ENCODE assay signal across 10 mouse cellular contexts in genomic region chr7:36945024-36945815, GRCm38 (mm10).
DNase-seq lines count a peak whose midpoint lies in the region; ATAC-seq and TF ChIP-seq lines count a peak whose summit lies in the region.
"Had no signal": no experiment of that assay in that cellular context is flagged by ENCODE, and none has a peak within 500 bp of the region (broad histone marks: within the 10 kb centered on the region; RNA-seq: fewer than 3 reads in every experiment).

No protein-coding gene starts in this region.

- H3K36me3 ChIP-seq in intestine, embryonic 14.5 days (ENCODE audit: control insufficient read depth, insufficient read depth, low read length): no peaks in the 10 kb centered on the region
- no peaks in the 10 kb centered on the region for H3K36me3 ChIP-seq in intestine, postnatal 0 days (ENCODE audit: control insufficient read depth, insufficient read depth)
- no peaks in the 10 kb centered on the region for H3K36me3 ChIP-seq in hindbrain, embryonic 15.5 days
- H3K36me3 ChIP-seq in midbrain, embryonic 15.5 days (replicated peaks): no peaks in the 10 kb centered on the region

- DNase-seq in embryo, embryonic 11 days: peak; percentile 43
- DNase-seq in embryo, embryonic 10.5 days (ENCODE audit: low spot score): no peak
- DNase-seq in intestine, embryonic 14.5 days (ENCODE audit: low spot score): no peak
- no peak for DNase-seq in urinary bladder, postnatal 25 days (ENCODE audit: low spot score)
- DNase-seq: cerebellum, postnatal 14 days; lung, postnatal 14 days had no signal

- no peaks in the 10 kb centered on the region for H3K9me3 ChIP-seq in intestine, embryonic 14.5 days (ENCODE audit: control insufficient read depth, low read length)
- no peaks in the 10 kb centered on the region for H3K9me3 ChIP-seq in intestine, postnatal 0 days (ENCODE audit: control insufficient read depth)
- H3K9me3 ChIP-seq in hindbrain, embryonic 15.5 days: no peaks in the 10 kb centered on the region
- H3K9me3 ChIP-seq in midbrain, embryonic 15.5 days: no peaks in the 10 kb centered on the region

- H3K27me3 ChIP-seq in intestine, embryonic 14.5 days (replicated peaks; ENCODE audit: control insufficient read depth, insufficient read depth, low read length): no peaks in the 10 kb centered on the region
- no peaks in the 10 kb centered on the region for H3K27me3 ChIP-seq in intestine, postnatal 0 days (replicated peaks; ENCODE audit: control insufficient read depth, insufficient read depth, low read length)
- no peaks in the 10 kb centered on the region for H3K27me3 ChIP-seq in hindbrain, embryonic 15.5 days
- no peaks in the 10 kb centered on the region for H3K27me3 ChIP-seq in midbrain, embryonic 15.5 days (replicated peaks)

- no peak for ATAC-seq in intestine, embryonic 14.5 days (replicated peaks; ENCODE audit: low FRiP score, low TSS enrichment, low read depth)
- ATAC-seq in intestine, postnatal 0 days: no peak
- ATAC-seq in hindbrain, embryonic 15.5 days (ENCODE audit: low FRiP score, low read depth): peak; percentile 56; the same call in 1 of the 2 replicates
- peak; percentile 59; the same call in 1 of the 2 replicates for ATAC-seq in midbrain, embryonic 15.5 days (replicated peaks)
- no peak for ATAC-seq in megakaryocyte progenitor cell, adult 5-6 weeks (replicated peaks; ENCODE audit: poor library complexity)

- no peak overlapping the region for H3K4me3 ChIP-seq in intestine, embryonic 14.5 days (ENCODE audit: low read depth, low read length)
- H3K4me3 ChIP-seq in intestine, postnatal 0 days (ENCODE audit: low read depth, low read length): no peak overlapping the region
- no peak overlapping the region for H3K4me3 ChIP-seq in hindbrain, embryonic 15.5 days
- H3K4me3 ChIP-seq in midbrain, embryonic 15.5 days: no peak overlapping the region

- no peak overlapping the region for H3K4me2 ChIP-seq in intestine, embryonic 14.5 days (ENCODE audit: low read length)
- no peak overlapping the region for H3K4me2 ChIP-seq in intestine, postnatal 0 days (replicated peaks; ENCODE audit: low read depth)
- no peak overlapping the region for H3K4me2 ChIP-seq in hindbrain, embryonic 15.5 days
- no peak overlapping the region for H3K4me2 ChIP-seq in midbrain, embryonic 15.5 days

- WGBS in intestine, embryonic 14.5 days: 37% methylated on average over 14 of the region's 14 CpGs
- WGBS in intestine, postnatal 0 days: 52% methylated on average over 14 of the region's 14 CpGs
- 55% methylated on average over 14 of the region's 14 CpGs for WGBS in hindbrain, embryonic 15.5 days
- WGBS in midbrain, embryonic 15.5 days: 43% methylated on average over 14 of the region's 14 CpGs

- 0 out of 2 replicates have a peak overlapping the region, but pooled peaks have one; percentile 16 for H3K27ac ChIP-seq in intestine, embryonic 14.5 days (ENCODE audit: low read depth)
- H3K27ac ChIP-seq in intestine, postnatal 0 days (ENCODE audit: low read depth, low read length): no peak overlapping the region
- H3K27ac ChIP-seq in hindbrain, embryonic 15.5 days (replicated peaks): peak overlapping the region; percentile 61
- peak overlapping the region; percentile 16; the same call in 1 of the 2 replicates for H3K27ac ChIP-seq in midbrain, embryonic 15.5 days

- H3K4me1 ChIP-seq in intestine, embryonic 14.5 days (replicated peaks; ENCODE audit: control insufficient read depth, insufficient read depth, low read length): peaks cover 19% of the 10 kb centered on the region
- no peaks in the 10 kb centered on the region for H3K4me1 ChIP-seq in intestine, postnatal 0 days (replicated peaks; ENCODE audit: control insufficient read depth, insufficient read depth, low read length)
- peaks cover 14% of the 10 kb centered on the region; the same call in 1 of the 2 replicates for H3K4me1 ChIP-seq in hindbrain, embryonic 15.5 days (replicated peaks)
- peaks cover 17% of the 10 kb centered on the region for H3K4me1 ChIP-seq in midbrain, embryonic 15.5 days

- TF ChIP-seq CTCF in intestine, postnatal 0 days (IDR thresholded peaks at IDR 0.05; ENCODE audit: low read depth): no peak

- H3K9ac ChIP-seq in intestine, embryonic 14.5 days (ENCODE audit: low read length): no peak overlapping the region
- no peak overlapping the region for H3K9ac ChIP-seq in intestine, postnatal 0 days (ENCODE audit: low read depth, low read length)
- no peak overlapping the region for H3K9ac ChIP-seq in hindbrain, embryonic 15.5 days
- no peak overlapping the region for H3K9ac ChIP-seq in midbrain, embryonic 15.5 days

Comparison
In these comparisons a context has a peak if more than half of its experiments do, and no peak if none do; other contexts are left out.
1. ATAC-seq: peak in hindbrain, embryonic 15.5 days (single experiment) and midbrain, embryonic 15.5 days (single experiment); none in intestine, embryonic 14.5 days (single experiment), intestine, postnatal 0 days (single experiment) and megakaryocyte progenitor cell, adult 5-6 weeks (single experiment).